Mouse (Mus musculus): Measurements from ENCODE around the gene Calcrl.
A peak's percentile ranks its signal among the peaks of the same experiment; 100 is the strongest.

Gene Calcrl

DNA sequence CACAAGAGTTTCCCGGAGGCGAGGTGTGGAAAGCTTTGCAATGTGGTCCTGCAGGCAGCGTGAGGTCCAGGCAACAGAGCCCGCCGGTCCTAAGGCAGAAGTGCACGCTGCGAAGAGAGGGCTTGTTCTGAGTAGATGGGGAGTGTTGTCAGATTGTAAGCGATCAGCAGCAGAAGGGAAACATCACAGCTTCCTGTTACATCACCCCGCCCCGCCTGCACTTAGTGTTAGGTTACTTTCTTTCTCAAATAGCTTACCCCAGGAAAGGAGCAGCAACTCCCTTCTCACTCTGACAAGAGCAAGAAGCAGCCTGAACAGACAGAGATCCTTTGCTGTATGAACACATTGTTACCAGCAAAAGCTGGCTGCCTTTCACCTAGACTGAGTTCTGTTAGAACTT, at the start of gene Calcrl:
Gene Calcrl (minus strand): TSS at position 274 of the 400 bp plus-strand sequence.
- DNase-seq, result peak; percentile 55

GRCm38 (mm10) chr2:84474651-84475050, 49.4 kb upstream of the Calcrl start:
- DNase-seq, result no peak

DNA sequence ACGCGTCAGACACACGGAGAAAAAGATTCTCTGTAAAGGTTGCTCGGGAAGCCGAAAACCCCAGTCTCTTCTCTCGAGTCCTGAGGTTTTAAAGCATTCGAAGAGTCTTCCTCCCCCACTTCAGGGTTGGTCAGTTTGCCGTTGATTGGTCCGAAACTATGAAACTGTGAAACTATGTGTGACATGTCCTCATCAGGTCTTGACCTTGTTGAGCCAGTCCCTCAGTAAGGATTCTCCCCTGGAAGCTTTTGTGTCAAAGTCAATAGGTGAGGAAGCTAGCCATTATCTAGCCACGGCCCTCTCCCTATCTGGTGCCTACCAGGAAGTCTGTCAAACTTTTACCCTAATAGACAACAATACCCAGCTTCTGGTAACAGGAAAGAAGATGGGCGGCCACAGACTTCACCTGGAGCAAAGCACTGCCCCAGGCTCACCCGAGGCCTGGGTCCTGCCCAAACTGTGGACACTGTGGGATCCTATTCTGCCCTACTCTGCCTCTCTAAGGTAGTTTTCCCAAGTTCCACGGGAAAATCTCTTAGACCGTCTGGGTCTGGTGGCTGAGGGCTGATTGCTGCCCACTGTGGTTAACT, 48.8 kb upstream of the Calcrl start:
- no peak for DNase-seq

GRCm38 (mm10) chr2:84467391-84467790, 42.2 kb upstream of the Calcrl start:
- DNase-seq, result no peak

- DNase-seq, result no peak
These were observed 39.7 kb upstream of the Calcrl start for GRCm38 (mm10) chr2:84464956-84465355.

DNA sequence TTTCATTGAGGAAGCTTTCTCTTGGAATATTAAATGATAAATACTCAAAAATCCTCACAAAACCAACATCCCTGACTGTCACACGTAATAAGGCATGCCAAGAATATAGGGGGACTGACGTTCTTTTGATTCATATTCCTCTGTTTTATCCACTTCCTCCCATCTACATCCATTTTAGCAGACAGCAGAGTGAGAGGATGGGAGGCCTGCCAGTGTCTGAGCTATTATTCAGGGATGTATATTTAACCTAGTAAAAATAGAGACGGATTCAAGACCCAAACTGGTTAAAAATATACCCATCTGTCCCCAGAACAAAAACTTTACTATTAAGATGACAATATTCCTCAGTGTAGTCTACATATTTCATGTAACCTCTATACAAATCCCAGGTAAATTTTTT, 37.2 kb upstream of the Calcrl start:
- DNase-seq, result no peak

GRCm38 (mm10) chr2:84459651-84460177, 34.5 kb upstream of the Calcrl start:
- no peak for DNase-seq

DNA sequence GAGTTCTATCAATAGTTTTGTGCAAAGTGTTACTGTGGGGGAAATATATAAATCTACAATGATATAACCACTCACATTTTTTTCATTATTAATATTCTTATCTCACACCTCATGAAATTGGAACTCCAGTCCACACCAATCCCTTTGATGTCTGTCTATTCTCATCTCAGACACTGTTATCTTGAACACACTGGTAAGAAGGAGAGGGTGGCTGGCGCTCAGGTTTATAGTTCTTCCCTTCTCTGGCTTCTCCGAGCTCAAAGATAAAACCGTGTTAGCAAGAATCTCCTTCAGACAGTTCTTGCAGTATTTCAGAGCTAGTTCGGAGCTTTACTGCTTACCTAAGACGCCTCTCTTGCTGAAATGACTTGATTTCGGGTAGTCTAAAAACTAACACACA, 32.0 kb upstream of the Calcrl start:
- no peak for DNase-seq

DNA sequence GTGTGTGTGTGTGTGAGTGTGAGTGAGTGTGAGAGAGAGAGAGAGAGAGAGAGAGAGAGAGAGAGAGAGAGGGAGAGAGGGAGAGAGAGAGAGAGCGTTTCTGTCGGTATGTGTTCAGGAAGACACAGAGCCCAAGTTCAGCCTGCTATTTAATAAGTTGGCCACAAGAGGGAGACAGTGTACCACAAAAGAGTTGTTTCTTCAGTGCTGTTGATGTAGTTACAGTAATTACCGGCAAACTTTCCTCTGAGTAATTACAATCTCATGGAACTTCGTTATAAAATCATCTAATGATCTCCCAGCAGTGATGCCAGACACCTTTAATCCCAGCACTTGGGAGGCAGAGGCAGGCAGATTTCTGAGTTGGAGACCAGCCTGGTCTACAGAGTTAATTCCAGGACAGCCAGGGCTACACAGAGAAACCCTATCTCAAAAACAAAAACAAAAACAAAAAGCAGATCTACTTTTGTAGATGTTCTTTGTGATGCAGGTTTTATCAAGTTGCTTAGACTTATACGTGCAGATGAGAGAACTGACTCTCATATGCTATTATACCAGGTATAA, 30.1 kb upstream of the Calcrl start:
- DNase-seq, result peak; percentile 91

DNA sequence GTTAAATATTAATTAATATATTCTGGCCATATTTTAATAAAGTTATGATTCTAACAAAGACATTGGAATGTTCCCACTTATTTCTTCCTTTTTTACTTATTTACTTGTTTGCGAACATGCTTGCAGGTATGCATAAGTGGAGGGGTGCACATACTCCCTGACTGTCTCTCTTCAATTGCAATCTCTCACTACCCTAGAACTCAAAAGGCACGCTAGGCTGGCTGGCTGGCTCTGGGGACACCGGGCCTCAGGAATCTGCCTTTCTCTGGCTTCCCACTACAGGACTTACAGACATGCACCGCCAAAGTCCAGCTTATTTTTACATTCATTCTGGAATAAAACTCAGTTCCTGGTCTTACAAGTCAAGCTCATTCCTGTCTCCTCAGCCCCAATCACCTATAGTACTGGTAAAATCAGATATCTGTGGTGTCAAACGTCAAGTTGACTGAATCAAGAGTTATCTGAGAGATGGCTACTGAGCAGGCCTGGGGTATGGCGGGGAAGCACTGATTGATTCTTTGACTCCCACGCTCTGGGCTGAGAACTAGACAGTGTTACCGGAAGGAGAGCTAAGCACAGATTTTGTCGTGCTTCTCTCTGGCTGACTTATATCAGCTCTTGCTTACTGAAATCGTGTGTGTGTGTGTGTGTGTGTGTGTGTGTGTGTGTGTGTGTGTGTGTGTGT, 29.5 kb upstream of the Calcrl start:
- DNase-seq, result no peak

DNA sequence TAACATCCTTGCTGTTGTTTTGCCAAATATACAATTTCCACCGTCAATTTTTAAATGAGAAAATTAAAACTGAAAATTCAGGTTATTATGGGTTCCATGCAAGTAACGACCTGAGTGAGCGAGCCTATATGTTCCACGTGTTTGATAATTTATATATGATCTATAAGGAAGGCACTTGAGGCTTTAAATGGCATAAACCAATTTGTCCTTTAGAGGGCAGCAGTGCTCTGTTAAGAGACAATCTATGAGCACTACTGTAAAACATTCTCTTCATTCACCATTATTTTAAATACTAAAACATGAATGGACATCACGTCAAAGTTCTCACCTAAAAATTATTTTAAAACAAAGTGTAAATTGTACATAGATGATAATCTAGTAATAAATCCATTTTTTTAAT, 28.8 kb upstream of the Calcrl start:
- peak; percentile 76 for DNase-seq

DNA sequence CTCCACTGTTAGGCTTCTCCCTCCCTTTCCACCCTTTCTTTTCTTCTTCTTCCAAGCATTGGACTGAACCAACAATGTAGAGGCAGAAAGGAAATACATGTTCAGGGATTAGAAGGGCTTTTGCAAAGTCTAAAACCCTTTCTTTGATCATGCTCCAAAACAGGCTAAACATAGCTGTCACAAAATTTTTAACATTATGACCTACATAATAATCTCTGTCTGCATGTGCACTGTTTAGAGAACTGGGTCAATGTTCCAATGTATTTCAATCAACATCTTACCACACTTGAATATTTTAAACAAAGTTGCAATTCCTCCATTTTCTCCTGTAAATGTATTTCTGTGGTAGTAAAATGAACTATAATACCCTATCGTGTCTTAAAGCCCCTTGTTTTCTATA, 20.3 kb upstream of the Calcrl start:
- DNase-seq, result no peak

- no peak for DNase-seq
These were observed 16.7 kb upstream of the Calcrl start for GRCm38 (mm10) chr2:84441940-84442339.

GRCm38 (mm10) chr2:84429724-84430123, 4.5 kb upstream of the Calcrl start:
- DNase-seq, result peak; percentile 68

DNA sequence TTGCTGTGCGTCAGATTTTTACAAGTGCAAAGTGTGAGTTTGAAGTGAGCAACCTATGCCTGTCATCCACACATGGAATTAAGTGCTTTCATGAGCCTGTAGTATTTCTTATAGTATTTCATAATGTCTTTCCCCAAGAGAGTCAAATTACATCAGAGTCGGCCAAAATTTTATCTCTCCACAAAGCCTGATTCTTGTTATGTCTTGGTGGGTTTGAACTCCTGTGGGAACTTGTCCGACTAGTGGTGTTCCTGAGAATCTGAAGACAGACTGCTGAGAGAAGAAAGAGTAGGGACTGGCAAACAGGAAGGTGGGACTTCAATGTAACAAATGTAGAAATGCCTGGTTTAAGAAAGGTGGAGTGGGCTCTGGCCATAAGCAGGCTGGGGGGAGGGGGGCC, 3.6 kb upstream of the Calcrl start:
- no peak for DNase-seq

GRCm38 (mm10) chr2:84426531-84426930, 1.3 kb upstream of the Calcrl start:
- no peak for DNase-seq

DNA sequence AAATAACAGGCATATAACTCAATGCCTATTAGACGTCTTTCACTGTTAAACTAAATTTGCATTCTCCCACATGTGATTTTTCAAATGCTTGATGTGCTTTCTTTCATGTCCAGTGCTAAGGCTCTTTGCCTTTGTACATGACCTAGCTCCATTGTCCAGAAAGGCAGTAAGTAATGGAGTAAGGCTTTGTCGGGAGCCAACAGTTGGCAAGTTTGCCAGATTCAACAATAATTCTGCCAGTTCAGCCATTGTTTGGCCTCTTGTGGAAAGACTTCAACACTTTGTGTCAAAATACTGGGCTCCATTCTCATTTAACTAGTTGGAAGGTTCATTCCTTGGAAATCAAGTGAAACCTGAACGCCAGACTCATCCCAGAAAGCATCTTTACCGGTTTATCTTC, 8.7 kb downstream of the Calcrl start:
- DNase-seq, result no peak

GRCm38 (mm10) chr2:84409796-84410592, 15.2 kb downstream of the Calcrl start:
- no peak for DNase-seq

GRCm38 (mm10) chr2:84404834-84405233, 20.4 kb downstream of the Calcrl start:
- DNase-seq, result no peak

DNA sequence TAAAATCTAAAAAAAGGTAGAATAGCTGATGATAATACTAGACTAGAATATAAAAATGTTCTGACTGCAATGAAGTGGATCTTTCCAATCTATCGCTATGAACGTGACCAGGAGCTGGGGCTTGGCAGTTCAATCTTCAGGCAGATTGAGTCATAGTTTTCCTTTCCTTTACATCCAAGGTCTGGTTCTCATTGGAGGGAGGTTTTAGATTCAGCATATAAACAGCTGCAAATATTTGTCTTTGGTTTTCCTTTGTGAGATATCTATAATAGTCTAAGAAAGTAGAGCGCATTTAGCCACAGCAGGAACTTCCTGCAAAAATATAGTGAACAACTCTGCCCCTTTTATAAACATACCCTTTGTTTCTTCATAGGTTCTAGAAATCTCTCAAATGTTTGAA, 22.5 kb downstream of the Calcrl start:
- DNase-seq, result no peak

- no peak for DNase-seq
These were observed 28.7 kb downstream of the Calcrl start for GRCm38 (mm10) chr2:84396557-84396956.

- DNase-seq, result no peak
These were observed 32.0 kb downstream of the Calcrl start for GRCm38 (mm10) chr2:84393236-84393635.

GRCm38 (mm10) chr2:84389075-84389474, 36.1 kb downstream of the Calcrl start:
- DNase-seq, result no peak
